Mouse (Mus musculus): ENCODE results near the gene Tspan31. TPM values are rescaled to one million over a fixed set of nuclear protein-coding genes. Genes with fewer than 3 reads are reported as not detected.
"Not testable (repeated sequence)": the region's sequence is repeated elsewhere in the genome, so short reads cannot be mapped to it uniquely, and the experiment has no call there.

The Tspan31 gene
- polyA plus RNA-seq, 1 experiment from 2014 or later, result 118 TPM

DNA sequence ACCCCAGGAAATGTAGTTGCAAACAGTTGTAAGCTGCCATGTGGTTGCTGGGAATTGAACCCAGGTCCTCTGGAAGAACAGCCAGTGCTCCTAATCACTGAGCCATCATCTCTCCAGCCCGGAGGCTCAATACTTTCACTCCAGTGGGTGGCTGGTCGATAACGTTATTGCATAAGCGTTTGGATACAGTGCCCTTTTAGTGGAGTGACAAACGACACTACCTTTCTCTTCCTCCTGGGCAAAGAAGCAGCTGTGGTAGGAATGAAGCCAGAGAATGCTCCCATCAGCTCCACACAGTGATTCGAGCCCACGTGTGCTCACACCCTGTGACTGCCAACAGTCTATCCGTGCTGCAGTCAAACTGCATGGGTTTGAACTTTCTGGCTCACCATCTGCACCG lies 1.1 kb upstream of the Tspan31 start:
- H3K36me3 ChIP-seq, result peaks cover 25% of the 10 kb centered on the region
- peak overlapping the region; percentile 88 for H3K4me2 ChIP-seq (replicated peaks)
- H3K9me3 ChIP-seq, result no peaks in the 10 kb centered on the region
- H3K27ac ChIP-seq (replicated peaks), result peak overlapping the region; percentile 95; the same call in 1 of the 2 replicates
- 71% methylated on average over 9 of the region's 9 CpGs for WGBS
- H3K4me3 ChIP-seq, result peak overlapping the region; percentile 67
- no peaks in the 10 kb centered on the region for H3K27me3 ChIP-seq
- H3K4me1 ChIP-seq, result peaks cover 24% of the 10 kb centered on the region
- peak overlapping the region; percentile 68 for H3K9ac ChIP-seq (replicated peaks)
- ATAC-seq (replicated peaks), result no peak

DNA sequence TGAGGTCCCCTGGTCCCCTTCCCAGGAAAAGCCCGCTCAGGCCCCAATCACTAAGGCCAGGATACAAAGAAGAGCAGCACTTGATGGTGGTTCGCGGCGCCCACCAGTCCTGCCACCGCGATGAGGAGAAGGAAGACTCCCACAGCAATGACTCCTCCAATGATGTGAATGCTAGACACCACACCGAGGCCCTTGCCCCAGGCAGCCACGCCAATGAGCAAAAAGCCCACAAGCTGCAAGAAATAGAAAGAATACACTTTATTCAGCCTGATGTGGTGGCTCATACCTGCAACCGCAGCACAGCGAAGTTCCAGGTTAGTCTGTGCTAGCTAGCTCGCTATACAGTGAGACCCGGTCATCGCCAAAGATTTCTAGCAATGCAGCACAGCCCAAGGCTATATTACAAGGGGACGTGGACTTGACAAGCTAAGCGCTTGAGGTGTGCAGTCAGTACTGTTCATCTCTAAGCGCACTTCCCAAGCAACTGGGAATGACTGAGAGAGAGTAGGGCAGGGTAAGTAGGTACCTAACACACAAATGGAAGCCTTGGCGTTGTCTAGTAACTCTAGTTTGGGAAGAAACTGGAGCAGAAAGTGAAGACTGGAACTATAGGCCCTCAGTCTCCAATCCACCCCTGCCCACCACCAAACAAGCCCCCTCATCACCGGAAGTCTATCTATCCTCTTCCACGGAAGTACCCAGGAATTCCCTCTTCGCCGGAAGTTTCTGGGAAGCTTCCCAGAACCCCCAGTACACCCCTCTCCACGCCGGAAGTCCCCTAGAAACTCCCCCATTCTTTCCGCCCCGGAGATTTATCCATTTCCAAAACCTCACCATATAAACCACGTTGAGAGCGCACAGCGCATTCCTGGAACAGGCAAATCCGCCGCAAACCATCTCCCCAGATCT lies 529 bp downstream of the Tspan31 start:
- H3K4me2 ChIP-seq (replicated peaks), result peak overlapping the region; percentile 88

GRCm38 (mm10) chr10:127068360-127069038 lies 1.6 kb downstream of the Tspan31 start:
- H3K36me3 ChIP-seq, result peaks cover 43% of the 10 kb centered on the region
- H3K4me3 ChIP-seq, result peak overlapping the region; percentile 67
- 83% methylated on average over 9 of the region's 9 CpGs for WGBS
- peak overlapping the region; percentile 95 for H3K27ac ChIP-seq (replicated peaks)
- no peaks in the 10 kb centered on the region for H3K9me3 ChIP-seq
- peaks cover 41% of the 10 kb centered on the region for H3K4me1 ChIP-seq
- no peak for ATAC-seq (replicated peaks)
- peak overlapping the region; percentile 88 for H3K4me2 ChIP-seq (replicated peaks)
- H3K9ac ChIP-seq (replicated peaks), result peak overlapping the region; percentile 71
- H3K27me3 ChIP-seq, result no peaks in the 10 kb centered on the region

More for the DNA sequence above, 529 bp downstream of the Tspan31 start:
- Histone ChIP-seq H3K9me3 (no peaks in the 10 kb centered on the region), H3K9ac (replicated peaks) (peak overlapping the region; percentile 71), H3K36me3 (peaks cover 42% of the 10 kb centered on the region), H3K4me3 (peak overlapping the region; percentile 67), H3K4me1 (peaks cover 38% of the 10 kb centered on the region), H3K27ac (replicated peaks) (peak overlapping the region; percentile 95), H3K27me3 (no peaks in the 10 kb centered on the region)
- WGBS, result 4% methylated on average over 30 of the region's 30 CpGs
- ATAC-seq (replicated peaks), result peak; percentile 84

DNA sequence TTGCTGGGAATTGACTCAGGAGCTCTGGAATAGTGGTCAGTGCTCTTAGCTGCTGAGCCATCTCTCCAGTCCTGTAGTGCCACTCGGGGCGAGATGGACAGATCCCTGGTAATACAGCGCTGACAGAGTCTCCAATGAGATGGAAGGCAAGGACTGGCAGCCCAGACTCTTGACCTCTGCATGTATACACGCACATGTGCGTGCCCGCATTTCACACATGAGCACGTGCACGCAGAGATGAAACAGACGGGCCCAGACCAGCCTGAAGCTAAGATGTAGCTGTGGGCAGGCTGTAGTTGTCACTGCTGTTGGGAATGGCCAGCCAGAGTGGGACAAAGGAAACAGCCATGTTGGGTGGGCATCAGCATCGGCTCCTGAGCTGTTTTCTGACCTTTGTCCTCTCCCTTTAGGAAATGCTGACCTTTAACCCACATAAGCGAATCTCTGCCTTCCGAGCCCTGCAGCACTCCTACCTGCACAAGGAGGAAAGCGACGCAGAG lies 3.5 kb downstream of the Tspan31 start:
- Histone ChIP-seq H3K36me3 (peaks cover 43% of the 10 kb centered on the region), H3K9ac (replicated peaks) (no peak overlapping the region), H3K9me3 (no peaks in the 10 kb centered on the region), H3K4me1 (peaks cover 52% of the 10 kb centered on the region), H3K4me2 (replicated peaks) (no peak overlapping the region), H3K27ac (replicated peaks) (no peak overlapping the region; the same call in 1 of the 2 replicates), H3K27me3 (no peaks in the 10 kb centered on the region), H3K4me3 (0 out of 2 replicates have a peak overlapping the region, but pooled peaks have one; percentile 3)
- no peak for ATAC-seq (replicated peaks)
- 90% methylated on average over 14 of the region's 14 CpGs for WGBS

DNA sequence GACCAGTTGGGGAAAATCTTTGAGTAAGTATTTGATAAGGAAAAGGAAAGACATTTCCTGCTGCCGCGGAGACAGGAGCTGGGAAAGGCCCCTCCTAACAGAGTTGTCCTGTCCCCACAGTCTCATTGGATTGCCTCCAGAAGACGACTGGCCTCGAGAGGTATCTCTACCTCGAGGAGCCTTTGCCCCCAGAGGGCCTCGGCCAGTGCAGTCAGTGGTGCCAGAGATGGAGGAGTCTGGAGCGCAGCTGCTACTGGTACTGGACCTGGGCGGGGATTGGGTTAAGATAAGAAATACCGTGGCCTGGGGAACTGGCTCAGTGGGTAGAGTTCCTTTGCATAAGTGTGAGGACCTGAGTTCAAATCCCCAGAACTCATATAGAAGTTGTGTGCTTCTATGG lies 4.1 kb downstream of the Tspan31 start:
- H3K4me1 ChIP-seq, result peaks cover 53% of the 10 kb centered on the region
- no peaks in the 10 kb centered on the region for H3K9me3 ChIP-seq
- 91% methylated on average over 9 of the region's 9 CpGs for WGBS
- no peak overlapping the region for H3K4me3 ChIP-seq
- no peak overlapping the region for H3K27ac ChIP-seq (replicated peaks)
- H3K9ac ChIP-seq (replicated peaks), result no peak overlapping the region
- H3K27me3 ChIP-seq, result no peaks in the 10 kb centered on the region
- peaks cover 43% of the 10 kb centered on the region for H3K36me3 ChIP-seq
- H3K4me2 ChIP-seq (replicated peaks), result no peak overlapping the region
- no peak for ATAC-seq (replicated peaks)

DNA sequence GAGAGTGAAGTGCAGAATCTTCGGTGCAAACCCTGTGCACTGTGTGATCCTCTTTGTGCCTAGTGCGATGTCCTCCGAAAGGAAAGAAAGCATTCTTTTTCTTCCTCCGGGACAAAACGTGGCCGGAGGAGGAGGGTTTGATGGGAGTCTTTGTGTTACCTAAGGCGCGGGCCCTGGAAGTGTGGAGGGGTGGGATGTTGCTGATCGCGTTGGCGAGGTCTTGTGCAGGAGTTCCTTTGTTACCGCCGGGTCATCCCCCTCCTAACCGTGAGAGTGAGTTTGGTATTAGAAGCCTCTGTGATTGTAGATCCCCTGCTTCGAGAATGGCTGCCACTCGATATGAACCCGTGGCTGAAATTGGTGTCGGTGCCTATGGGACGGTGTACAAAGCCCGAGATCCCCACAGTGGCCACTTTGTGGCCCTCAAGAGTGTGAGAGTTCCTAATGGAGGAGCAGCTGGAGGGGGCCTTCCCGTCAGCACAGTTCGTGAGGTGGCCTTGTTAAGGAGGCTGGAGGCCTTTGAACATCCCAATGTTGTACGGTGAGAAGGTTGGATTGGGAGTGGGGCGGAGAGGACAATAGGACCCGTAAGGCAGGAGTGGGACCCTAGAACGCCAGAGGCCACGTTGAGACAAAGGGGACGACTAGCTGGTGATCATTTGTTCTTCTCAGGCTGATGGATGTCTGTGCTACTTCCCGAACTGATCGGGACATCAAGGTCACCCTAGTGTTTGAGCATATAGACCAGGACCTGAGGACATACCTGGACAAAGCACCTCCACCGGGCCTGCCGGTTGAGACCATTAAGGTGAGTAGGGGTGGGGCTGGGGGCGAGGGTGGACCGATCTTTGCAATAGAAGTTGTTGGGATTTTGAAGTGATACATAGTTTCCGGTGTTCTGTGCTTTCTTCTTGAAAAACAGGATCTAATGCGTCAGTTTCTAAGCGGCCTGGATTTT lies 5.9 kb downstream of the Tspan31 start:
- peak overlapping the region; percentile 89 for H3K9ac ChIP-seq (replicated peaks)
- peak overlapping the region; percentile 75 for H3K4me2 ChIP-seq (replicated peaks)
- whole genome bisulfite sequencing, result 10% methylated on average over 37 of the region's 37 CpGs
- peaks cover 52% of the 10 kb centered on the region for H3K4me1 ChIP-seq
- peak overlapping the region; percentile 79 for H3K4me3 ChIP-seq
- peak; percentile 6; the same call in 1 of the 2 replicates for ATAC-seq (replicated peaks)
- H3K36me3 ChIP-seq, result peaks cover 43% of the 10 kb centered on the region
- H3K27ac ChIP-seq (replicated peaks), result peak overlapping the region; percentile 93
- no peaks in the 10 kb centered on the region for H3K9me3 ChIP-seq
- no peaks in the 10 kb centered on the region for H3K27me3 ChIP-seq

DNA sequence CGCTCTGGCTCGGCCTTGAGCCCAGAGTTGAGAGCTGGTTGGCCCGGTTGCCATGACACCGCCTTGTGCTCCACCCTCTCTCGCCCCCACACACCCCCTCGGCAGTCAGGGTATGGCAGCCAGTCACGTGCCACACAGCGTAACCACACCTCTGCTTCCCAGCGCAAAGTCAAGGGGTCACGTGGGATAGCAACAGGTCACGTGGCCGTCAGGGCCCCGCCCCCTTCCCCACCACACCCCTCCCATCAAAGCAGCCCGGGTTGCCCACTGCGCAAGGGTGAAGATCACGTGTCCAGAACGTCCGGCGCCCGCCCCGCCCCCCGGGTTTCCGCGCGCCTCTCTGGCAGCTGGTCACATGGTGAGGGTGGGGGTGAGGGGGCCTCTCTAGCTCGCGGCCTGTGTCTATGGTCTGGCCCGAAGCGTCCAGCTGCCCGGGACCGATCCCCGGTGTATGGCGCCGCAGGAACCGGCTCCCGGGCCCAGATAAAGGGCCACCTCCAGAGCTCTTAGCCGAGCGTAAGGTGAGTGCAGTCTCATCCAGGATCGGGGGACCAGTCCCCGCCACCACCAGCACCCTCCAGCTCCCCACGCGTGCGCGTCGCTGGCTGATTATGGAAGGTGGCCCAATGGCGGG lies 6.7 kb downstream of the Tspan31 start, which contains the start of gene Cdk4:
TSS of gene Cdk4 (plus strand) at position 296 of the 634 bp plus-strand sequence.
- Histone ChIP-seq H3K9me3 (no peaks in the 10 kb centered on the region), H3K9ac (replicated peaks) (peak within 1 kb of the TSS; percentile 89), H3K4me3 (peak within 1 kb of the TSS; percentile 79), H3K27ac (replicated peaks) (peak within 1 kb of the TSS; percentile 93), H3K4me1 (peaks cover 50% of the 10 kb centered on the region), H3K4me2 (replicated peaks) (peak within 1 kb of the TSS; percentile 75), H3K36me3 (peaks cover 39% of the 10 kb centered on the region), H3K27me3 (no peaks in the 10 kb centered on the region)
- WGBS, result 0% methylated on average over 37 of the region's 46 CpGs
- ATAC-seq (replicated peaks), result peak; percentile 86

- 78% methylated on average over 5 of the region's 5 CpGs for WGBS
- H3K4me3 ChIP-seq, result peak overlapping the region; percentile 79
Measured at GRCm38 (mm10) chr10:127062503-127062902, 7.6 kb downstream of the Tspan31 start.

GRCm38 (mm10) chr10:127062101-127062500 lies 8.0 kb downstream of the Tspan31 start:
- Histone ChIP-seq H3K4me3 (peak overlapping the region; percentile 79; the same call in 1 of the 2 replicates), H3K27ac (replicated peaks) (peak overlapping the region; percentile 85; the same call in 1 of the 2 replicates), H3K4me1 (peaks cover 58% of the 10 kb centered on the region), H3K36me3 (peaks cover 33% of the 10 kb centered on the region)
- H3K9ac ChIP-seq (replicated peaks); H3K9me3 ChIP-seq; H3K27me3 ChIP-seq; ATAC-seq (replicated peaks); H3K4me2 ChIP-seq (replicated peaks): not testable (repeated sequence)
- 88% methylated on average over 4 of the region's 4 CpGs for WGBS

More at GRCm38 (mm10) chr10:127062503-127062902, 7.6 kb downstream of the Tspan31 start:
- Histone ChIP-seq H3K27ac (replicated peaks) (peak overlapping the region; percentile 85), H3K4me1 (peaks cover 55% of the 10 kb centered on the region), H3K27me3 (no peaks in the 10 kb centered on the region), H3K9me3 (no peaks in the 10 kb centered on the region), H3K36me3 (peaks cover 33% of the 10 kb centered on the region), H3K4me2 (replicated peaks) (peak overlapping the region; percentile 52), H3K9ac (replicated peaks) (no peak overlapping the region)
- ATAC-seq (replicated peaks), result no peak

GRCm38 (mm10) chr10:127061513-127061912 lies 8.6 kb downstream of the Tspan31 start:
- peak overlapping the region; percentile 74 for H3K4me2 ChIP-seq (replicated peaks)
- 66% methylated on average over 2 of the region's 2 CpGs for WGBS
- peak overlapping the region; percentile 72 for H3K4me3 ChIP-seq
- peaks cover 58% of the 10 kb centered on the region for H3K4me1 ChIP-seq
- H3K27ac ChIP-seq (replicated peaks), result peak overlapping the region; percentile 96
- peak overlapping the region; percentile 76 for H3K9ac ChIP-seq (replicated peaks)
- no peaks in the 10 kb centered on the region for H3K9me3 ChIP-seq
- H3K36me3 ChIP-seq, result peaks cover 31% of the 10 kb centered on the region
- no peak for ATAC-seq (replicated peaks)
- H3K27me3 ChIP-seq, result no peaks in the 10 kb centered on the region
